Mouse (Mus musculus): ENCODE measurements at regions not wholly inside any gene's neighbourhood (a gene's known extent, or its start where the extent isn't known, plus 50 kb on each side); places are given as distances from the start of the nearest gene placed in this dataset.

GRCm38 (mm10) chr3:81377466-81377865, 341.2 kb downstream of the Pdgfc start:
- H3K9ac ChIP-seq: no peak overlapping the region
- peak; percentile 76 for ATAC-seq
- H3K4me2 ChIP-seq (replicated peaks): no peak overlapping the region
- H3K27ac ChIP-seq: no peak overlapping the region
- no peaks in the 10 kb centered on the region for H3K36me3 ChIP-seq
- H3K9me3 ChIP-seq: no peaks in the 10 kb centered on the region
- no peaks in the 10 kb centered on the region for H3K4me1 ChIP-seq (replicated peaks)
- H3K4me3 ChIP-seq (replicated peaks): no peak overlapping the region
- WGBS: 13% methylated on average over 3 of the region's 3 CpGs
- no peaks in the 10 kb centered on the region for H3K27me3 ChIP-seq (replicated peaks)

DNA sequence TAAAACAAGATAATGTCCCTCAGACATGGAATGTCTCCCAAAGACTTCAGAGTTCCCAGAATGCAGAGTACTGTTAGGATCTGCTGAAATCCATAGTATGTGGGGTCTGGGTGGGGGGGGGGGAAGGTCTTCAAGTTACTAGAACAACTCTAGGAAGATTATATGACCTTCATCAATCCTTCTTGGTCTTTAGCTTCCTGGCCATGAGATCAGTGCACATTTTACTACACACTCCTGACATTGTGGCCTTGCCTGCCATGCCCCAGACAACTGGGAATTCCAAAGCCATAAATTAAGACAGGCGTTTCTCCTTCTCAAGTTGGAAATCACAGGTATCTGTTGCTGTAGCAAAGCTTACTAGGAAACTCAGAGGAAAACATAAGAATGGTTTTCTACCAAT, 343.1 kb downstream of the Pdgfc start:
- 46% methylated on average over 1 of the region's 1 CpGs for WGBS
- H3K9ac ChIP-seq: no peak overlapping the region
- no peak for ATAC-seq

DNA sequence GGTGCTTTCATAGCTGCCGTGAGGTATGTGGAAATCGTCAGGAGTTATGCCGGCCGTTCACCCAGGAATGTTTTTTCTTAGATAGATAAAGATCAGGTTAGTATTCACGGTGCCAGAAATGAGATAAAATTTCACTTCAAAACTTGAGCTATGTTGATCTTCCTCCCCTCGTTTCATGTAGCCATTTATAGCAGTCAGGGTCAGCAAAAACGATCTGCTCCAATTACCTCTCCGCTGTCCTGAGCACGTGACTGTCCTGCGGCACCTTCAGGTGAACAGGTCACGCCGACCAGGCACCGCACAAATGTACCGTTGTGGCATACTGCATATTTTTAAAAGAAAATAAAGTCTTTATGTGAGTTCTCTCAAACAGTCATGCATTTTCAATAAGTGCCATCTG, 350.7 kb downstream of the Pdgfc start:
- no peaks in the 10 kb centered on the region for H3K27me3 ChIP-seq (replicated peaks)
- no peak overlapping the region for H3K4me2 ChIP-seq (replicated peaks)
- no peak overlapping the region for H3K9ac ChIP-seq
- ATAC-seq: no peak
- WGBS: 54% methylated on average over 14 of the region's 14 CpGs
- no peak overlapping the region for H3K27ac ChIP-seq
- H3K4me3 ChIP-seq (replicated peaks): no peak overlapping the region
- no peaks in the 10 kb centered on the region for H3K4me1 ChIP-seq (replicated peaks)
- H3K36me3 ChIP-seq: no peaks in the 10 kb centered on the region
- no peaks in the 10 kb centered on the region for H3K9me3 ChIP-seq

More for the DNA sequence above, 343.1 kb downstream of the Pdgfc start:
- Histone ChIP-seq H3K36me3 (no peaks in the 10 kb centered on the region), H3K4me1 (replicated peaks) (no peaks in the 10 kb centered on the region), H3K27me3 (replicated peaks) (no peaks in the 10 kb centered on the region), H3K9me3 (no peaks in the 10 kb centered on the region), H3K4me3 (replicated peaks) (no peak overlapping the region), H3K27ac (no peak overlapping the region), H3K4me2 (replicated peaks) (no peak overlapping the region)

GRCm38 (mm10) chr3:81387634-81388033, 351.4 kb downstream of the Pdgfc start:
- no peak for ATAC-seq
- WGBS: 47% methylated on average over 4 of the region's 4 CpGs
- no peak overlapping the region for H3K9ac ChIP-seq

GRCm38 (mm10) chr3:81397212-81397611, 361.0 kb downstream of the Pdgfc start:
- Histone ChIP-seq H3K36me3 (no peaks in the 10 kb centered on the region), H3K27me3 (replicated peaks) (no peaks in the 10 kb centered on the region), H3K27ac (no peak overlapping the region), H3K4me3 (replicated peaks) (no peak overlapping the region), H3K9me3 (no peaks in the 10 kb centered on the region), H3K9ac (no peak overlapping the region), H3K4me1 (replicated peaks) (no peaks in the 10 kb centered on the region), H3K4me2 (replicated peaks) (no peak overlapping the region)
- 82% methylated on average over 1 of the region's 1 CpGs for WGBS
- ATAC-seq: no peak

More at GRCm38 (mm10) chr3:81387634-81388033, 351.4 kb downstream of the Pdgfc start:
- no peak overlapping the region for H3K4me2 ChIP-seq (replicated peaks)
- H3K36me3 ChIP-seq: no peaks in the 10 kb centered on the region
- no peaks in the 10 kb centered on the region for H3K9me3 ChIP-seq
- H3K4me3 ChIP-seq (replicated peaks): no peak overlapping the region
- H3K27ac ChIP-seq: no peak overlapping the region
- H3K27me3 ChIP-seq (replicated peaks): no peaks in the 10 kb centered on the region
- H3K4me1 ChIP-seq (replicated peaks): no peaks in the 10 kb centered on the region

DNA sequence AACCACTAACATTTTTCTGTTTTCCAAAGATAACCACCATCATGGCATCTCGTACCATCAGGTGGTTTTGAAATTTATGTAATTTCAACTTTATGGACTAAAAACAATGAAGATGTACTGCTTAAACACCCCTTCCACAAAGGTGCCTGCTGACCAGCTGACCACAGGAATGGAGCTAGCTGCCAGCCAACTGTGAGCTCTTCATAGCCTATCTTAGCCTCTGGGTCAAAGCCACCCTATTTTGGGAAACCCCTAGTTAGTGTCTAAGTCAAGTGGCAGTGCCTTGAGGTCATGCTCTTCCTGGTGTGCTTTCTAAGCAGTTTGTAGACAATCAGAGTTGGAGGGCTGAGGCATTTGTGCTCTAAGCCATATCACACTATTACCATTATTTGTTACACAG, 364.8 kb downstream of the Pdgfc start:
- H3K9ac ChIP-seq: no peak overlapping the region
- no peaks in the 10 kb centered on the region for H3K36me3 ChIP-seq
- H3K27ac ChIP-seq: no peak overlapping the region
- no peak for ATAC-seq
- no peak overlapping the region for H3K4me3 ChIP-seq (replicated peaks)
- 92% methylated on average over 1 of the region's 1 CpGs for WGBS
- no peak overlapping the region for H3K4me2 ChIP-seq (replicated peaks)
- H3K27me3 ChIP-seq (replicated peaks): no peaks in the 10 kb centered on the region
- no peaks in the 10 kb centered on the region for H3K9me3 ChIP-seq
- no peaks in the 10 kb centered on the region for H3K4me1 ChIP-seq (replicated peaks)

DNA sequence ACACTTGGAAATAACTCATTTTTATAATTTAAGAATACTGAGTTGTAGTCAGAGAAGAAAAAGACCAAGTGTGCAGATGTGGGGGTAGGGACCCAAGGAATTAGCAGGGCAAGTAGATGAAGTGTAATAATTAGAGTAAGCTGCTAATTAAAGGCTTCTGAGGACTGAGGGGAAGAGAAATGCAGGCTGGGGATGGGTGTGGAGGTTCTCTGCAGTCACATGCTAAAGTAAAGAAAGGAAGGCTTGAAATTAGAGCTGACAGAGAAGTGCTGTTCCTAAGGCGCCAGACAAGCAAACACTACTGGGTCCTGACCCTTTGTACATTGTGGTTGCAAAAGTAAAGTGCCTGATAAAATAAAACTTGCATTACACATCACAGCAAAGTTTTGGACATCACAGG, 372.7 kb downstream of the Pdgfc start:
- Histone ChIP-seq H3K27me3 (replicated peaks) (no peaks in the 10 kb centered on the region), H3K9ac (no peak overlapping the region), H3K4me1 (replicated peaks) (no peaks in the 10 kb centered on the region), H3K9me3 (no peaks in the 10 kb centered on the region), H3K36me3 (no peaks in the 10 kb centered on the region), H3K4me3 (replicated peaks) (no peak overlapping the region), H3K27ac (no peak overlapping the region), H3K4me2 (replicated peaks) (no peak overlapping the region)
- 50% methylated on average over 1 of the region's 1 CpGs for WGBS
- ATAC-seq: no peak

GRCm38 (mm10) chr3:81421875-81422274, 385.7 kb downstream of the Pdgfc start:
- Histone ChIP-seq H3K9ac (no peak overlapping the region), H3K4me2 (replicated peaks) (no peak overlapping the region), H3K4me1 (replicated peaks) (no peaks in the 10 kb centered on the region), H3K27me3 (replicated peaks) (no peaks in the 10 kb centered on the region), H3K27ac (no peak overlapping the region), H3K36me3 (no peaks in the 10 kb centered on the region), H3K4me3 (replicated peaks) (no peak overlapping the region), H3K9me3 (no peaks in the 10 kb centered on the region)
- no peak for ATAC-seq
- WGBS: 68% methylated on average over 1 of the region's 1 CpGs

DNA sequence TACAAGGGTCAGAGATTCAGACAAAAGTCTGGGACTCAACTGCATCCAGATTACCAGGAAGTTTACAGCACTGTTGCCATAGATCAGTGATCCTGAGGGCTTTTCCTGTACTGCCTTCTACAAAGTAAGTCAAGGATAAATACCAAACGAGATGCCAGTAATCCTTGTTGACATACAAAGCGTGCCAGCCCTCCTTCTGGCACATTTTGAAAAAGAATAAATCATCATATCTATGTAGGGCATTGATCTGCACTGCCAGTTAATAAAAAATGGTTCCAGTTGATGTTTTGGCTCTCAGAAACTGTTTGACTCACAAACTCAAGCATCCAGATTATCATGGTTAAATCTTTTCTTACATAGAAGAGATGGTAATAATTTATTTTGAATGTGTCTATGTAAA, 390.5 kb downstream of the Pdgfc start:
- ATAC-seq: no peak
- H3K4me2 ChIP-seq (replicated peaks): no peak overlapping the region

More for the DNA sequence above, 390.5 kb downstream of the Pdgfc start:
- Histone ChIP-seq H3K4me3 (replicated peaks) (no peak overlapping the region), H3K36me3 (no peaks in the 10 kb centered on the region), H3K27ac (no peak overlapping the region), H3K9ac (no peak overlapping the region), H3K27me3 (replicated peaks) (no peaks in the 10 kb centered on the region), H3K9me3 (no peaks in the 10 kb centered on the region), H3K4me1 (replicated peaks) (no peaks in the 10 kb centered on the region)
- WGBS: 35% methylated on average over 2 of the region's 2 CpGs

Data from intestine, embryonic 15.5 days (tissue).